Mouse (Mus musculus) testis, adult 2 months (tissue): Measurements from ENCODE around the gene Cpne5.

ENCODE experiments used
- CTCF ChIP-seq: fragments of 200-500 bp; IDR thresholded peaks from 2 replicates; pipeline ENCODE4 v1.5.1; 2012; ENCODE audit warnings: low read depth, mild to moderate bottlenecking, inconsistent platforms, low read length, moderate library complexity; ENCODE audit not compliant: control insufficient read depth, insufficient read depth, insufficient replicate concordance
- POLR2A ChIP-seq: fragments of 200-500 bp; IDR thresholded peaks from 2 replicates; pipeline ENCODE4 v1.6.1; 2012; ENCODE audit warnings: low read depth, mild to moderate bottlenecking, inconsistent platforms, low read length, moderate library complexity; ENCODE audit not compliant: control insufficient read depth

DNA sequence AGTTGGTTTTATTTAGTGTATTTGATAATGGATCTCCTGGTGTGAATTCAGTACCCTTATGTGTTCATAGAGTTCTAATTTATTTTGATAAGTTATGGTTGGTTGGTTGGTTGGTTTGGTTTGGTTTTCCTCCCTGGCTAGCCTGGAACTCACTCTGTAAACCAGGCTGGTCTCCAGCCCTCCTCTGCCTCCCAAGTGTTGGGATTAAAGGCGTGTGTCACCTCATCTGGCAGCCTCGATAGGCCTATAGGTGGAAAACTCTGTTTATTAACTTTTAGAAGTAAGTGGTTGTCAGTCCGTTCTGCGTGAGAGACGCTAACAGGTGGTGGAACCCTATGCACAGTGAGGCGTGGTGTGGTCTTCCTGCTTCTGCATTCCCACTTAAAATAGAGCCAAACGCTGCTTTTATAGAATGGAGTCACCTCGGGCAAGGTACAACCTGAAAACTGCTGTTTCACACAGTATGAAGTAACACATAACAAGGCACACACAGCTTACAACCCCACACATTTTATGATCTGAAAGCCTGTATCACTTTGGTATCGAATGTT, 32.3 kb upstream of the Cpne5 start:
- no peak for TF ChIP-seq POLR2A
- no peak for TF ChIP-seq CTCF
